Mouse (Mus musculus): ENCODE results near the gene Snx29. TPM values are rescaled to one million over a fixed set of nuclear protein-coding genes. Genes with fewer than 3 reads are reported as not detected.

Gene Snx29
- polyA plus RNA-seq, 2 experiments = 1.9 TPM

- DNase-seq (ENCODE audit: low read depth in 3 of 3, low spot score in 3 of 3) = no peak
- no peak for ATAC-seq (ENCODE audit: insufficient read depth)
- H3K4me3 ChIP-seq (ENCODE audit: insufficient read depth in 1 of 2, low read depth in 2 of 2, low read length in 2 of 2) = no peak overlapping the region
Observed at GRCm38 (mm10) chr16:11685264-11685663, 362.6 kb downstream of the Snx29 start.

GRCm38 (mm10) chr16:11685735-11686340, 363.1 kb downstream of the Snx29 start:
- ATAC-seq (ENCODE audit: insufficient read depth) = no peak
- Histone ChIP-seq H3K9ac (replicated peaks) (no peak overlapping the region), H3K4me1 (replicated peaks; ENCODE audit: control insufficient read depth in 2 of 2, insufficient read depth in 2 of 2, low read length in 1 of 2) (no peaks in the 10 kb centered on the region), H3K9me3 (ENCODE audit: control insufficient read depth, low read length) (no peaks in the 10 kb centered on the region), H3K4me2 (ENCODE audit: low read depth) (no peak overlapping the region), H3K4me3 (ENCODE audit: insufficient read depth in 1 of 2, low read depth in 2 of 2, low read length in 2 of 2) (no peak overlapping the region), H3K27me3 (ENCODE audit: control insufficient read depth, insufficient read depth, low read length) (no peaks in the 10 kb centered on the region), H3K27ac (no peak overlapping the region), H3K36me3 (replicated peaks; ENCODE audit: control insufficient read depth, insufficient read depth, low read depth) (no peaks in the 10 kb centered on the region)
- DNase-seq (ENCODE audit: low read depth in 3 of 3, low spot score in 3 of 3) = no peak
- WGBS (ENCODE audit: insufficient replicate concordance) = 68% methylated on average over 3 of the region's 3 CpGs
- no peak for TF ChIP-seq EP300 (IDR thresholded peaks at IDR 0.05; ENCODE audit: low read depth)
- TF ChIP-seq CTCF (IDR thresholded peaks at IDR 0.05; ENCODE audit: low read depth) = no peak

More at GRCm38 (mm10) chr16:11685264-11685663, 362.6 kb downstream of the Snx29 start:
- H3K9me3 ChIP-seq (ENCODE audit: control insufficient read depth, low read length) = no peaks in the 10 kb centered on the region
- no peak overlapping the region for H3K27ac ChIP-seq
- H3K4me1 ChIP-seq (replicated peaks; ENCODE audit: control insufficient read depth in 2 of 2, insufficient read depth in 2 of 2, low read length in 1 of 2) = no peaks in the 10 kb centered on the region
- no peak for TF ChIP-seq EP300 (IDR thresholded peaks at IDR 0.05; ENCODE audit: low read depth)
- TF ChIP-seq CTCF (IDR thresholded peaks at IDR 0.05; ENCODE audit: low read depth) = no peak
- no peak overlapping the region for H3K9ac ChIP-seq (replicated peaks)
- H3K4me2 ChIP-seq (ENCODE audit: low read depth) = no peak overlapping the region
- WGBS (ENCODE audit: insufficient replicate concordance) = 66% methylated on average over 9 of the region's 9 CpGs
- H3K36me3 ChIP-seq (replicated peaks; ENCODE audit: control insufficient read depth, insufficient read depth, low read depth) = no peaks in the 10 kb centered on the region
- no peaks in the 10 kb centered on the region for H3K27me3 ChIP-seq (ENCODE audit: control insufficient read depth, insufficient read depth, low read length)

- Histone ChIP-seq H3K4me2 (ENCODE audit: low read depth) (no peak overlapping the region), H3K36me3 (replicated peaks; ENCODE audit: control insufficient read depth, insufficient read depth, low read depth) (no peaks in the 10 kb centered on the region), H3K27ac (no peak overlapping the region), H3K9ac (replicated peaks) (no peak overlapping the region), H3K4me1 (replicated peaks; ENCODE audit: control insufficient read depth in 2 of 2, insufficient read depth in 2 of 2, low read length in 1 of 2) (no peaks in the 10 kb centered on the region), H3K9me3 (ENCODE audit: control insufficient read depth, low read length) (no peaks in the 10 kb centered on the region), H3K27me3 (ENCODE audit: control insufficient read depth, insufficient read depth, low read length) (no peaks in the 10 kb centered on the region), H3K4me3 (ENCODE audit: insufficient read depth in 1 of 2, low read depth in 2 of 2, low read length in 2 of 2) (no peak overlapping the region)
- TF ChIP-seq EP300 (IDR thresholded peaks at IDR 0.05; ENCODE audit: low read depth) (no peak), CTCF (IDR thresholded peaks at IDR 0.05; ENCODE audit: low read depth) (no peak)
- ATAC-seq (ENCODE audit: insufficient read depth) (no peak), DNase-seq (ENCODE audit: low read depth in 3 of 3, low spot score in 3 of 3) (no peak)
Observed at GRCm38 (mm10) chr16:11687836-11688235, 365.1 kb downstream of the Snx29 start.

- TF ChIP-seq EP300 (IDR thresholded peaks at IDR 0.05; ENCODE audit: low read depth) = no peak
- no peak for TF ChIP-seq CTCF (IDR thresholded peaks at IDR 0.05; ENCODE audit: low read depth)
- ATAC-seq (ENCODE audit: insufficient read depth) = no peak
- Histone ChIP-seq H3K4me1 (replicated peaks; ENCODE audit: control insufficient read depth in 2 of 2, insufficient read depth in 2 of 2, low read length in 1 of 2) (no peaks in the 10 kb centered on the region), H3K27ac (no peak overlapping the region), H3K27me3 (ENCODE audit: control insufficient read depth, insufficient read depth, low read length) (no peaks in the 10 kb centered on the region), H3K9ac (replicated peaks) (no peak overlapping the region), H3K9me3 (ENCODE audit: control insufficient read depth, low read length) (no peaks in the 10 kb centered on the region), H3K4me2 (ENCODE audit: low read depth) (no peak overlapping the region), H3K36me3 (replicated peaks; ENCODE audit: control insufficient read depth, insufficient read depth, low read depth) (no peaks in the 10 kb centered on the region), H3K4me3 (ENCODE audit: insufficient read depth in 1 of 2, low read depth in 2 of 2, low read length in 2 of 2) (no peak overlapping the region)
- no peak for DNase-seq (ENCODE audit: low read depth in 3 of 3, low spot score in 3 of 3)
- 41% methylated on average over 4 of the region's 4 CpGs for WGBS (ENCODE audit: insufficient replicate concordance)
Observed at GRCm38 (mm10) chr16:11688281-11689005, 365.7 kb downstream of the Snx29 start.

DNA sequence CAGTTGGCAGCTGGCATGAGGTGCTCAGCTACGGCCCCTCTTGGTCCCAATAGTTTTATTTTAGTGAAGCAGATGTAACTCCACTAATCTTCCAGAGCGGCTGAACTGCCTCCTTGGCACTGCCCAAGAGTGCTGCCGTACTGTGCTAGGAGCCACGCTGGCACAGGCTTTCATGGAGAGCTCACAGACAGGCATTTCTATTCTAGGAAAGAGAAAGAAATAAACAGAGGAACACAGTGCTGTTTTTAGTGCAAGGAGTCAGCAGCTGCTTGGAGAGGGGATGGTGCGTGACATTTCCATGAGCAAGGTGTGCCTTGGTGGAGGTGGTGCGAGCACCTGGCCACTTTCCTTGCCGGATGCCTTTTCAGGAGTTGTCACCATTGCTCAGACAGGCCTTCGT, 367.4 kb downstream of the Snx29 start:
- no peaks in the 10 kb centered on the region for H3K36me3 ChIP-seq (replicated peaks; ENCODE audit: control insufficient read depth, insufficient read depth, low read depth)
- DNase-seq (ENCODE audit: low read depth in 3 of 3, low spot score in 3 of 3) = no peak
- no peak overlapping the region for H3K4me2 ChIP-seq (ENCODE audit: low read depth)
- no peaks in the 10 kb centered on the region for H3K9me3 ChIP-seq (ENCODE audit: control insufficient read depth, low read length)
- H3K27me3 ChIP-seq (ENCODE audit: control insufficient read depth, insufficient read depth, low read length) = no peaks in the 10 kb centered on the region
- TF ChIP-seq CTCF (IDR thresholded peaks at IDR 0.05; ENCODE audit: low read depth) (no peak), EP300 (IDR thresholded peaks at IDR 0.05; ENCODE audit: low read depth) (no peak)
- WGBS (ENCODE audit: insufficient replicate concordance) = 75% methylated on average over 8 of the region's 8 CpGs
- H3K4me3 ChIP-seq (ENCODE audit: insufficient read depth in 1 of 2, low read depth in 2 of 2, low read length in 2 of 2) = no peak overlapping the region
- H3K4me1 ChIP-seq (replicated peaks; ENCODE audit: control insufficient read depth in 2 of 2, insufficient read depth in 2 of 2, low read length in 1 of 2) = no peaks in the 10 kb centered on the region
- no peak overlapping the region for H3K9ac ChIP-seq (replicated peaks)
- H3K27ac ChIP-seq = no peak overlapping the region
- ATAC-seq (ENCODE audit: insufficient read depth) = no peak

All from liver, embryonic 14.5 days (tissue).